Mouse (Mus musculus) intestine, embryonic 14.5 days (tissue): ENCODE measurements around the gene Erp29. TPM values are rescaled to one million over a fixed set of nuclear protein-coding genes. Genes with fewer than 3 reads are reported as not detected.
"Not testable (repeated sequence)": the region's sequence is repeated elsewhere in the genome, so short reads cannot be mapped to it uniquely, and the experiment has no call there.

Experiments
- ATAC-seq: fragments of 200-750 bp; cut with Nextera tagmentation; replicated peaks from 2 replicates; pipeline ENCODE4 v1.8.0; 2017; ENCODE audit warnings: low read depth, moderate number of reproducible peaks, moderate TSS enrichment, moderate library complexity; ENCODE audit not compliant: low FRiP score, low TSS enrichment
- DNase-seq: peaks from one replicate; pipeline ENCODE4 v3.0.0-alpha.2; 2018; ENCODE audit warnings: low spot score
- H3K27ac ChIP-seq: fragments of 300-500 bp; sonication (generic); 2 replicates; pipeline ENCODE4 v1.5.1; 2014; ENCODE audit warnings: low read depth, mild to moderate bottlenecking, control low read depth
- H3K27me3 ChIP-seq: fragments of 300-500 bp; sonication (generic); replicated peaks from 2 replicates; pipeline ENCODE4 v1.6.1; 2014; ENCODE audit warnings: low read length, control low read depth; ENCODE audit not compliant: control insufficient read depth, insufficient read depth
- H3K36me3 ChIP-seq: fragments of 300-500 bp; sonication (generic); 2 replicates; pipeline ENCODE4 v1.6.1; 2014; ENCODE audit warnings: low read length, control low read depth; ENCODE audit not compliant: control insufficient read depth, insufficient read depth
- H3K4me1 ChIP-seq: fragments of 300-500 bp; sonication (generic); replicated peaks from 2 replicates; pipeline ENCODE4 v1.6.1; 2014; ENCODE audit warnings: low read length, control low read depth, mixed read lengths; ENCODE audit not compliant: control insufficient read depth, insufficient read depth
- H3K4me2 ChIP-seq: fragments of 300-500 bp; sonication (generic); 2 replicates; pipeline ENCODE4 v1.6.1; 2014; ENCODE audit warnings: low read length
- H3K4me3 ChIP-seq: fragments of 300-500 bp; sonication (generic); 2 replicates; pipeline ENCODE4 v1.5.1; 2014; ENCODE audit warnings: low read depth, low read length, control low read depth, mixed read lengths
- H3K9ac ChIP-seq: fragments of 300-500 bp; sonication (generic); 2 replicates; pipeline ENCODE4 v1.6.1; 2014; ENCODE audit warnings: mild to moderate bottlenecking, low read length
- H3K9me3 ChIP-seq: fragments of 300-500 bp; sonication (generic); 2 replicates; pipeline ENCODE4 v1.6.1; 2016; ENCODE audit warnings: low read length, control low read depth; ENCODE audit not compliant: control insufficient read depth
- WGBS: fragments of 180-500 bp; shearing (Covaris S2); extraction: QIAGEN DNeasy Blood & Tissue Kit; methylation state at CpG from one replicate; pipeline ENCODE4 v1.1.7; 2014; 5-methylcytosine and 5-hydroxymethylcytosine counted together
- polyA plus RNA-seq: library from polyadenylated mRNA; unstranded; fragments of >200 nt; fragmentation: Nextera tagmentation; extraction: Ambion mirVana; gene quantifications from 2 replicates; pipeline ENCODE4 v1.2.1, GENCODE M21; 2014

Gene Erp29
- polyA plus RNA-seq = 164 and 167 TPM in 2 replicates

GRCm38 (mm10) chr5:121452026-121452869 lies at the start of gene Erp29:
Gene Erp29 (minus strand): TSS chr5:121452506.
- Histone ChIP-seq H3K9ac (peak within 1 kb of the TSS; percentile 94), H3K27ac (peak within 1 kb of the TSS; percentile 92), H3K4me3 (peak within 1 kb of the TSS; percentile 99), H3K27me3 (no peaks in the 10 kb centered on the region), H3K4me2 (peak within 1 kb of the TSS; percentile 82), H3K36me3 (peaks cover 25% of the 10 kb centered on the region), H3K9me3 (no peaks in the 10 kb centered on the region), H3K4me1 (peaks cover 17% of the 10 kb centered on the region)
- DNase-seq (peak; percentile 99), ATAC-seq (peak; percentile 87)
- under 1% methylated on average over 76 of the region's 97 CpGs for WGBS

GRCm38 (mm10) chr5:121501424-121501996 lies 49.2 kb upstream of the Erp29 start:
- H3K4me1 ChIP-seq, ATAC-seq, H3K27me3 ChIP-seq, H3K4me2 ChIP-seq, H3K9me3 ChIP-seq, H3K36me3 ChIP-seq, H3K9ac ChIP-seq, DNase-seq, H3K27ac ChIP-seq, H3K4me3 ChIP-seq: not testable (repeated sequence)
- WGBS = 59% methylated on average over 11 of the region's 17 CpGs

GRCm38 (mm10) chr5:121500719-121501118 lies 48.4 kb upstream of the Erp29 start:
- no peaks in the 10 kb centered on the region for H3K27me3 ChIP-seq
- H3K36me3 ChIP-seq = no peaks in the 10 kb centered on the region
- no peak for DNase-seq
- 47% methylated on average over 7 of the region's 7 CpGs for WGBS
- H3K4me3 ChIP-seq = no peak overlapping the region
- no peak for ATAC-seq
- no peaks in the 10 kb centered on the region for H3K4me1 ChIP-seq
- H3K4me2 ChIP-seq = no peak overlapping the region
- no peaks in the 10 kb centered on the region for H3K9me3 ChIP-seq
- H3K27ac ChIP-seq = no peak overlapping the region
- H3K9ac ChIP-seq = no peak overlapping the region

DNA sequence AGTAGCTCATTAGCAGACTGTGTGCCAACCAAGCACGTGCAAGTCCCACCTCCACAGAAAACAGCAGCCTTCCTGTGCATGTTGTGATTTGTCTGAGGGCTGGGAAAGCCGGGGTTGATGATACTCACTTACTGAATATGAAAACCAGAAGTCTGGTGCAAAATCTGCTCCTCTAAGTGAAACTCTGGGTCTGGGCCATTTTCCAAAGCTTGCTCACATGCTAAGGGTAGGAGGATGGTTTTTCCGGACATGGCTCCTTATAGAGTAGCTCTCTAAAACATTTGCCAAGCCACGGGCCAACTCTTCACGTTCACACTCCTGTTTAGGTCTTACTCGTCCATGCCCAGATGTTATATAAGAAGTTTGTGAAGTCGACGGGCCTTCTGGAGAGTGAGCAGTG lies 41.0 kb upstream of the Erp29 start:
- H3K36me3 ChIP-seq = no peaks in the 10 kb centered on the region
- H3K4me3 ChIP-seq = no peak overlapping the region
- no peak overlapping the region for H3K4me2 ChIP-seq
- no peaks in the 10 kb centered on the region for H3K27me3 ChIP-seq
- DNase-seq = no peak
- H3K27ac ChIP-seq = no peak overlapping the region
- no peaks in the 10 kb centered on the region for H3K4me1 ChIP-seq
- no peaks in the 10 kb centered on the region for H3K9me3 ChIP-seq
- ATAC-seq = no peak
- no peak overlapping the region for H3K9ac ChIP-seq
- WGBS = 76% methylated on average over 8 of the region's 8 CpGs

DNA sequence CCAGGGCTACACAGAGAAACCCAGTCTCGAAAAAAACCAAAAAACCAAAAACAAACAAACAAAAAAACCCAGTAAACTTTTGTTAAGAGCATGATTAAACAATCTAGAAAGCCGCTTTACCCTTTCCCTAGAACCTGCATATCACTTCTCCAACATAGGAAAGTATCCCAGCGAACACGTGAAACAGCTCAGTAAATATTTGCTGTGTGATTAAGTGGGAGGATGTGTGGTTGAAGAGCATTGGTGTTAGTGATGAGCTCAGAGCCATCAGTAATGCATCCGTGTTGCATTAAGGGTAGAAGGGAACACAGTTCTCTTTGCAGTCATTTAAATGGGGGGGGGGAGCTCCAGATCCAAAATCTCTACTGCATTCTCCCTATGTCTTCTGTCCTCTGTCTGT lies 32.5 kb upstream of the Erp29 start:
- Histone ChIP-seq H3K4me1 (no peaks in the 10 kb centered on the region), H3K36me3 (no peaks in the 10 kb centered on the region), H3K27ac (no peak overlapping the region), H3K4me3 (no peak overlapping the region), H3K27me3 (no peaks in the 10 kb centered on the region), H3K9ac (no peak overlapping the region), H3K9me3 (no peaks in the 10 kb centered on the region), H3K4me2 (no peak overlapping the region)
- WGBS = 68% methylated on average over 5 of the region's 5 CpGs
- no peak for ATAC-seq
- DNase-seq = no peak

GRCm38 (mm10) chr5:121477680-121478079 lies 25.4 kb upstream of the Erp29 start:
- WGBS = 29% methylated on average over 3 of the region's 3 CpGs
- no peak for ATAC-seq
- H3K36me3 ChIP-seq = no peaks in the 10 kb centered on the region
- no peaks in the 10 kb centered on the region for H3K4me1 ChIP-seq
- no peak overlapping the region for H3K4me2 ChIP-seq
- no peak overlapping the region for H3K9ac ChIP-seq
- DNase-seq = no peak
- no peak overlapping the region for H3K4me3 ChIP-seq
- H3K27ac ChIP-seq = no peak overlapping the region
- no peaks in the 10 kb centered on the region for H3K27me3 ChIP-seq
- H3K9me3 ChIP-seq = no peaks in the 10 kb centered on the region

DNA sequence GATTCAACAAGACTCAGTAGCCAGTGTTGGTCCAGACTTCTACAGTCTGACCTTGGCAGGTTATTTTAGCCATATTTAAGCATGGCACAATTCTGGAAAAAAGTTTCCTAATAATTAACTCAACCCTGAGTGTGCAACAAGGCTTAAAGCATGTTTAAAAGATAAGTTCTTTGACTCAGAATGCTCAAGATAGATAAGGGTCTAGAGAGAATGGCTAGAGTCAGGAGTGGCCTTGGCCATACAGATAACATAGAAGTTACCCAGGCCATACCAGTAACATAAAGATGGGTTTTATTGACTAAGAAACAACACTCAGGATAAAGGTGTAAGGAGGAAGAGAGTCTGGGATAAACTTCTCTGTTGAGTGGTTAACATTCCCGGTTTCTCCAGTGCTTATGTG lies 23.7 kb upstream of the Erp29 start:
- no peaks in the 10 kb centered on the region for H3K9me3 ChIP-seq
- H3K27ac ChIP-seq = no peak overlapping the region
- no peaks in the 10 kb centered on the region for H3K4me1 ChIP-seq
- no peak for DNase-seq
- H3K9ac ChIP-seq = no peak overlapping the region
- 74% methylated on average over 1 of the region's 1 CpGs for WGBS
- no peak overlapping the region for H3K4me2 ChIP-seq
- ATAC-seq = no peak
- H3K36me3 ChIP-seq = no peaks in the 10 kb centered on the region
- H3K27me3 ChIP-seq = no peaks in the 10 kb centered on the region
- H3K4me3 ChIP-seq = no peak overlapping the region

DNA sequence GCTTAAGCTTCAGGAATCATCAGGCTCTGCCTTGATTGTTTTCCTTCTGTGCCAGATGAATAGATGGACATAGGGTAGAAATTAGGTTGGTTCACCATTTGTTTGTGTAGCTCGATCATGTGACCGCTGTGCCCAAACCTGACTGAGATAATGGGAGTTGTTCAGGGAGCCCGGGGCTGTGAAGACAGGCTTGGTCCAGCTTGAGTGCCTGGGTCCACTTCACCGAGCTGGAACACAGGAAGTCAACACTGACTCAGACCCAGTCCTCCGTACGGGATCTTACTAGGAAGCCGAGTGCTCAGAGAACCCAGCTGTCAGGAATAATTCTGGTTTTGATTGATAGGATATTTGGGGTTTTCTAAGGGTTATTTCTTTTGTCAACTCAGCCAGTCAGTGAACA lies 22.3 kb upstream of the Erp29 start:
- H3K9ac ChIP-seq = no peak overlapping the region
- H3K27ac ChIP-seq = no peak overlapping the region
- no peak for ATAC-seq

DNA sequence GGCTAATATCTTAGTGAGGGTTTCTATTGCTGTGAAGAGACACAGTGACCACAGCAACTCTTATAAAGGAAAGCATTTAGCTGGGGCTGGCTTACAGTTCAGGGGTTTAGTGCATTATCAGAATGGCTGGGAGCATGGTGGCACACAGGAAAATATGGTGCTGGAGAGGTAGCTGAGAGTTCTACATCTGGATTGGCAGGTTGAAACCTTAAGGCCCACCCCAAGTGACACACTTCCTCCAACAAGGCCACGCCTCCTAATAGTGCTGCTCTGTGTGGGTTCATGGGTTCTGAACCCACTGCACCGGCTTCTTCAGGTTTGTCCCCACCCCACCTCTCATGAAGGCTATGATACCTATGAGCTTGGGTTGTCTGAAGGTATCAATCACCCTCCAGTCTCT lies 20.1 kb upstream of the Erp29 start:
- Histone ChIP-seq H3K27ac (no peak overlapping the region), H3K27me3 (no peaks in the 10 kb centered on the region), H3K9ac (no peak overlapping the region), H3K4me2 (no peak overlapping the region), H3K9me3 (no peaks in the 10 kb centered on the region), H3K4me1 (peaks cover 6% of the 10 kb centered on the region), H3K4me3 (no peak overlapping the region), H3K36me3 (no peaks in the 10 kb centered on the region)
- no peak for DNase-seq
- ATAC-seq = no peak
- 88% methylated on average over 2 of the region's 2 CpGs for WGBS

More for the DNA sequence above, 22.3 kb upstream of the Erp29 start:
- H3K9me3 ChIP-seq = no peaks in the 10 kb centered on the region
- H3K27me3 ChIP-seq = no peaks in the 10 kb centered on the region
- no peak for DNase-seq
- H3K4me1 ChIP-seq = peaks cover 3% of the 10 kb centered on the region
- 75% methylated on average over 7 of the region's 7 CpGs for WGBS
- no peak overlapping the region for H3K4me3 ChIP-seq
- no peak overlapping the region for H3K4me2 ChIP-seq
- no peaks in the 10 kb centered on the region for H3K36me3 ChIP-seq
